Mouse (Mus musculus) C2C12 (cell line): ENCODE results near the gene Asl.

Source experiments
- CEBPB ChIP-seq: IDR thresholded peaks from one replicate; pipeline ENCODE4 v1.6.1; 2011; ENCODE audit warnings: low read depth, mild to moderate bottlenecking, control low read depth, moderate library complexity
- CTCF ChIP-seq: IDR thresholded peaks from one replicate; pipeline ENCODE4 v1.5.1; 2011; ENCODE audit not compliant: control insufficient read depth, insufficient read depth, insufficient read length
- FOSL1 ChIP-seq: IDR thresholded peaks from one replicate; pipeline ENCODE4 v1.8.0; 2011; ENCODE audit warnings: mild to moderate bottlenecking, low read length; ENCODE audit not compliant: poor library complexity, insufficient read depth, severe bottlenecking
- MAX ChIP-seq: IDR thresholded peaks from one replicate; pipeline ENCODE4 v1.6.1; 2011; ENCODE audit warnings: mild to moderate bottlenecking, control low read depth
- MYOD1 ChIP-seq: IDR thresholded peaks from one replicate; pipeline ENCODE4 v1.6.1; 2011; ENCODE audit warnings: low read depth; ENCODE audit not compliant: control insufficient read depth, insufficient read length
- MYOG ChIP-seq: IDR thresholded peaks from one replicate; pipeline ENCODE4 v1.6.1; 2011; ENCODE audit not compliant: control insufficient read depth, insufficient read length; ENCODE audit errors: extremely low read depth
- USF1 ChIP-seq: IDR thresholded peaks from one replicate; pipeline ENCODE4 v1.6.1; 2011; ENCODE audit warnings: low read depth, mild to moderate bottlenecking, control low read depth, moderate library complexity

DNA sequence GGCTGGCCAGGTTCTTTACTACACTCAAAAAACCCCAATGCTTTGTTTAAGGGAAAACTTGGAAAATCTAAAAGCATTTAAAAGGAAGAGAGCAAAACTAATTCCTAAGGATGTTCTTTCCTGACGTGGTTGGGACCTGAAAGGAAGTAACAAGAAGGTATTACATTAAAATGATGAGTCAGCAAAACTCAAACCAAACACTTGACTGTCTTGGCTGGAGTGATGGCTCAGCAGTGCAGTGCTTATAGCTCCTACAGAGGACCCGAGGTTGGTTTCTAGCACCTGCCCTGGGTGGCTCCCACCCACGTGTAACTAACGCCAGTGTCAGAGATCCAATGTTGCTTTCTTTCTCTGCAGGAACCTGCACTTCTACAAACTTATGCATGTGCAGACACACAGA, 12.2 kb upstream of the Asl start:
- TF ChIP-seq CTCF (no peak), MAX (no peak), MYOG (no peak), CEBPB (no peak), FOSL1 (no peak), MYOD1 (no peak), USF1 (no peak)
